Mouse (Mus musculus): Measurements from ENCODE around the gene Nav2.

GRCm38 (mm10) chr7:49010739-49011138 is 102.2 kb downstream of the Nav2 start:
- TF ChIP-seq ETS1 (IDR thresholded peaks at IDR 0.05; ENCODE audit: low read depth, low read length), result no peak
- no peak for TF ChIP-seq POLR2A (IDR thresholded peaks at IDR 0.05; ENCODE audit: control insufficient read depth in 1 of 2, insufficient read depth in 1 of 2, low read depth in 1 of 2, low read length in 2 of 2, poor library complexity in 1 of 2)
- no peak for TF ChIP-seq CTCF (IDR thresholded peaks at IDR 0.05 in 2 of 3, conservative IDR thresholded peaks at IDR 0.05 in 1 of 3; ENCODE audit: control insufficient read depth in 1 of 3, insufficient read depth in 1 of 3, low read depth in 2 of 3, low read length in 3 of 3, poor library complexity in 1 of 3, severe bottlenecking in 1 of 3)
- no peak for TF ChIP-seq USF2 (IDR thresholded peaks at IDR 0.05; ENCODE audit: borderline replicate concordance in 1 of 2, insufficient read depth in 1 of 2, low read depth in 1 of 2, low read length in 2 of 2)
- TF ChIP-seq USF1 (IDR thresholded peaks at IDR 0.05; ENCODE audit: low read depth, low read length), result no peak

All from MEL (cell line).